Mouse (Mus musculus): ENCODE results near the gene C1ql4. TPM values are rescaled to one million over a fixed set of nuclear protein-coding genes. Genes with fewer than 3 reads are reported as not detected.
"Not testable (repeated sequence)": the region's sequence is repeated elsewhere in the genome, so short reads cannot be mapped to it uniquely, and the experiment has no call there.

C1ql4 gene
- polyA plus RNA-seq, 1 experiment from 2014 or later = 0.27 TPM

- no peak for ATAC-seq (replicated peaks; ENCODE audit: insufficient number of reproducible peaks, low FRiP score, low TSS enrichment)
- 7% methylated on average over 19 of the region's 19 CpGs for WGBS (ENCODE audit: insufficient replicate concordance)
- H3K9ac ChIP-seq (ENCODE audit: low read depth, low read length) = no peak overlapping the region
- H3K27ac ChIP-seq (ENCODE audit: low read depth, low read length) = no peak overlapping the region
- peaks cover 19% of the 10 kb centered on the region for H3K4me1 ChIP-seq (ENCODE audit: control insufficient read depth, insufficient read depth, low read length)
- peaks cover 6% of the 10 kb centered on the region for H3K36me3 ChIP-seq (ENCODE audit: control insufficient read depth, insufficient read depth, low read length)
- H3K4me2 ChIP-seq = peak overlapping the region; percentile 47
- peaks cover 65% of the 10 kb centered on the region for H3K27me3 ChIP-seq (ENCODE audit: control insufficient read depth, insufficient read depth, low read length)
- peak overlapping the region; percentile 22; the same call in 1 of the 2 replicates for H3K4me3 ChIP-seq (ENCODE audit: low read depth, low read length)
- no peaks in the 10 kb centered on the region for H3K9me3 ChIP-seq (replicated peaks; ENCODE audit: control insufficient read depth, low read length)
Measured at GRCm38 (mm10) chr15:99084618-99085017, 3.0 kb downstream of the C1ql4 start.

- peak overlapping the region; percentile 47 for H3K4me2 ChIP-seq
- peak overlapping the region; percentile 22 for H3K4me3 ChIP-seq (ENCODE audit: low read depth, low read length)
- WGBS (ENCODE audit: insufficient replicate concordance) = 6% methylated on average over 11 of the region's 11 CpGs
- H3K36me3 ChIP-seq (ENCODE audit: control insufficient read depth, insufficient read depth, low read length) = peaks cover 6% of the 10 kb centered on the region
- H3K9me3 ChIP-seq (replicated peaks; ENCODE audit: control insufficient read depth, low read length) = no peaks in the 10 kb centered on the region
- H3K27ac ChIP-seq (ENCODE audit: low read depth, low read length) = no peak overlapping the region
- peaks cover 59% of the 10 kb centered on the region for H3K27me3 ChIP-seq (ENCODE audit: control insufficient read depth, insufficient read depth, low read length)
- no peak overlapping the region for H3K9ac ChIP-seq (ENCODE audit: low read depth, low read length)
- peaks cover 18% of the 10 kb centered on the region for H3K4me1 ChIP-seq (ENCODE audit: control insufficient read depth, insufficient read depth, low read length)
- ATAC-seq (replicated peaks; ENCODE audit: insufficient number of reproducible peaks, low FRiP score, low TSS enrichment) = no peak
Measured at GRCm38 (mm10) chr15:99083867-99084557, 3.6 kb downstream of the C1ql4 start.

- no peak overlapping the region for H3K9ac ChIP-seq (ENCODE audit: low read depth, low read length)
- peaks cover 15% of the 10 kb centered on the region; the same call in 1 of the 2 replicates for H3K4me1 ChIP-seq (ENCODE audit: control insufficient read depth, insufficient read depth, low read length)
- no peak overlapping the region for H3K4me3 ChIP-seq (ENCODE audit: low read depth, low read length)
- H3K27ac ChIP-seq (ENCODE audit: low read depth, low read length) = no peak overlapping the region
- ATAC-seq (replicated peaks; ENCODE audit: insufficient number of reproducible peaks, low FRiP score, low TSS enrichment) = no peak
- peaks cover 6% of the 10 kb centered on the region for H3K36me3 ChIP-seq (ENCODE audit: control insufficient read depth, insufficient read depth, low read length)
- H3K9me3 ChIP-seq (replicated peaks; ENCODE audit: control insufficient read depth, low read length) = no peaks in the 10 kb centered on the region
- 66% methylated on average over 9 of the region's 9 CpGs for WGBS (ENCODE audit: insufficient replicate concordance)
- H3K27me3 ChIP-seq (ENCODE audit: control insufficient read depth, insufficient read depth, low read length) = peaks cover 52% of the 10 kb centered on the region
- H3K4me2 ChIP-seq = no peak overlapping the region
Measured at GRCm38 (mm10) chr15:99083258-99083657, 4.4 kb downstream of the C1ql4 start.

- Histone ChIP-seq H3K4me1 (ENCODE audit: control insufficient read depth, insufficient read depth, low read length) (peaks cover 15% of the 10 kb centered on the region; the same call in 1 of the 2 replicates), H3K36me3 (ENCODE audit: control insufficient read depth, insufficient read depth, low read length) (peaks cover 8% of the 10 kb centered on the region), H3K4me2 (no peak overlapping the region), H3K27ac (ENCODE audit: low read depth, low read length) (no peak overlapping the region), H3K27me3 (ENCODE audit: control insufficient read depth, insufficient read depth, low read length) (peaks cover 48% of the 10 kb centered on the region), H3K4me3 (ENCODE audit: low read depth, low read length) (no peak overlapping the region), H3K9ac (ENCODE audit: low read depth, low read length) (no peak overlapping the region), H3K9me3 (replicated peaks; ENCODE audit: control insufficient read depth, low read length) (no peaks in the 10 kb centered on the region)
- no peak for ATAC-seq (replicated peaks; ENCODE audit: insufficient number of reproducible peaks, low FRiP score, low TSS enrichment)
- WGBS (ENCODE audit: insufficient replicate concordance) = 91% methylated on average over 16 of the region's 16 CpGs
Measured at GRCm38 (mm10) chr15:99082840-99083239, 4.8 kb downstream of the C1ql4 start.

- no peak overlapping the region for H3K4me2 ChIP-seq
- no peak overlapping the region for H3K9ac ChIP-seq (ENCODE audit: low read depth, low read length)
- ATAC-seq (replicated peaks; ENCODE audit: insufficient number of reproducible peaks, low FRiP score, low TSS enrichment) = 0 out of 2 replicates have a peak, but pooled peaks have one; percentile 18
- WGBS (ENCODE audit: insufficient replicate concordance) = 95% methylated on average over 12 of the region's 12 CpGs
- H3K36me3 ChIP-seq (ENCODE audit: control insufficient read depth, insufficient read depth, low read length) = peaks cover 10% of the 10 kb centered on the region
- H3K27ac ChIP-seq (ENCODE audit: low read depth, low read length) = no peak overlapping the region
- peaks cover 15% of the 10 kb centered on the region; the same call in 1 of the 2 replicates for H3K4me1 ChIP-seq (ENCODE audit: control insufficient read depth, insufficient read depth, low read length)
- H3K9me3 ChIP-seq (replicated peaks; ENCODE audit: control insufficient read depth, low read length) = no peaks in the 10 kb centered on the region
- peaks cover 42% of the 10 kb centered on the region for H3K27me3 ChIP-seq (ENCODE audit: control insufficient read depth, insufficient read depth, low read length)
- no peak overlapping the region for H3K4me3 ChIP-seq (ENCODE audit: low read depth, low read length)
Measured at GRCm38 (mm10) chr15:99082322-99082721, 5.3 kb downstream of the C1ql4 start.

- WGBS (ENCODE audit: insufficient replicate concordance) = 77% methylated on average over 3 of the region's 3 CpGs
- peaks cover 10% of the 10 kb centered on the region for H3K36me3 ChIP-seq (ENCODE audit: control insufficient read depth, insufficient read depth, low read length)
- H3K27ac ChIP-seq (ENCODE audit: low read depth, low read length) = no peak overlapping the region
- no peak overlapping the region for H3K4me2 ChIP-seq
- H3K27me3 ChIP-seq (ENCODE audit: control insufficient read depth, insufficient read depth, low read length) = peaks cover 17% of the 10 kb centered on the region; the same call in 1 of the 2 replicates
- no peak overlapping the region for H3K9ac ChIP-seq (ENCODE audit: low read depth, low read length)
- no peak overlapping the region for H3K4me3 ChIP-seq (ENCODE audit: low read depth, low read length)
- peaks cover 26% of the 10 kb centered on the region for H3K4me1 ChIP-seq (ENCODE audit: control insufficient read depth, insufficient read depth, low read length)
- ATAC-seq (replicated peaks; ENCODE audit: insufficient number of reproducible peaks, low FRiP score, low TSS enrichment) = no peak
- H3K9me3 ChIP-seq (replicated peaks; ENCODE audit: control insufficient read depth, low read length) = no peaks in the 10 kb centered on the region
Measured at GRCm38 (mm10) chr15:99079804-99080203, 7.8 kb downstream of the C1ql4 start.

- WGBS (ENCODE audit: insufficient replicate concordance) = 69% methylated on average over 15 of the region's 15 CpGs
- ATAC-seq (replicated peaks; ENCODE audit: insufficient number of reproducible peaks, low FRiP score, low TSS enrichment) = no peak
- Histone ChIP-seq H3K27me3 (ENCODE audit: control insufficient read depth, insufficient read depth, low read length) (peaks cover 4% of the 10 kb centered on the region; the same call in 1 of the 2 replicates), H3K4me2 (no peak overlapping the region), H3K4me3 (ENCODE audit: low read depth, low read length) (no peak overlapping the region), H3K4me1 (ENCODE audit: control insufficient read depth, insufficient read depth, low read length) (peaks cover 19% of the 10 kb centered on the region), H3K27ac (ENCODE audit: low read depth, low read length) (no peak overlapping the region), H3K9ac (ENCODE audit: low read depth, low read length) (peak overlapping the region; percentile 46; the same call in 1 of the 2 replicates), H3K9me3 (replicated peaks; ENCODE audit: control insufficient read depth, low read length) (no peaks in the 10 kb centered on the region), H3K36me3 (ENCODE audit: control insufficient read depth, insufficient read depth, low read length) (peaks cover 10% of the 10 kb centered on the region)
Measured at GRCm38 (mm10) chr15:99078181-99078910, 9.3 kb downstream of the C1ql4 start.

- peaks cover 19% of the 10 kb centered on the region for H3K4me1 ChIP-seq (ENCODE audit: control insufficient read depth, insufficient read depth, low read length)
- not testable (repeated sequence) for ATAC-seq (replicated peaks; ENCODE audit: insufficient number of reproducible peaks, low FRiP score, low TSS enrichment); H3K27me3 ChIP-seq (ENCODE audit: control insufficient read depth, insufficient read depth, low read length); H3K9me3 ChIP-seq (replicated peaks; ENCODE audit: control insufficient read depth, low read length); H3K27ac ChIP-seq (ENCODE audit: low read depth, low read length); H3K36me3 ChIP-seq (ENCODE audit: control insufficient read depth, insufficient read depth, low read length); H3K4me3 ChIP-seq (ENCODE audit: low read depth, low read length); H3K9ac ChIP-seq (ENCODE audit: low read depth, low read length)
- 96% methylated on average over 3 of the region's 3 CpGs for WGBS (ENCODE audit: insufficient replicate concordance)
- H3K4me2 ChIP-seq = peak overlapping the region; percentile 94; the same call in 1 of the 2 replicates
Measured at GRCm38 (mm10) chr15:99076011-99076410, 11.6 kb downstream of the C1ql4 start.

All from heart, embryonic 11.5 days (tissue).